Mouse (Mus musculus) MEL (cell line): ENCODE results near the gene Gm49396. TPM values are rescaled to one million over a fixed set of nuclear protein-coding genes. Genes with fewer than 3 reads are reported as not detected.
A peak's percentile ranks its signal among the peaks of the same experiment; 100 is the strongest.

Experiments
- DNase-seq: peaks from one replicate; pipeline ENCODE4 v3.0.0; 2011; ENCODE audit warnings: low read depth, low spot score
- H3K27ac ChIP-seq: 2 replicates; pipeline ENCODE4 v1.5.1; 2012; ENCODE audit warnings: low read depth, mild to moderate bottlenecking, control low read depth, low read length, moderate library complexity; ENCODE audit not compliant: control insufficient read depth
- H3K27me3 ChIP-seq, 2 experiments: fragments of 150-350 bp in 1 of 2; sonication (generic) in 1 of 2; 2 replicates each; pipeline ENCODE4 v1.6.1; 2012; ENCODE audit warnings: low read length in 2 of 2, mild to moderate bottlenecking in 2 of 2, improper control_type of control experiment in 1 of 2, moderate library complexity in 1 of 2; ENCODE audit not compliant: insufficient read depth in 2 of 2, control insufficient read depth in 1 of 2
- H3K36me3 ChIP-seq, 2 experiments: 2 replicates each; pipeline ENCODE4 v1.6.1; 2012 to 2014; ENCODE audit warnings: low read length in 2 of 2, improper control_type of control experiment in 1 of 2, inconsistent platforms in 1 of 2, mild to moderate bottlenecking in 1 of 2; ENCODE audit not compliant: insufficient read depth in 2 of 2, control insufficient read depth in 1 of 2
- H3K4me1 ChIP-seq, 2 experiments: fragments of 150-350 bp in 1 of 2; sonication (generic) in 1 of 2; 2 replicates each; pipeline ENCODE4 v1.6.1; 2012; ENCODE audit warnings: low read length in 2 of 2, improper control_type of control experiment in 1 of 2, mild to moderate bottlenecking in 1 of 2; ENCODE audit not compliant: insufficient read depth in 2 of 2, control insufficient read depth in 1 of 2
- H3K4me3 ChIP-seq, 2 experiments: fragments of 150-350 bp in 1 of 2; sonication (generic) in 1 of 2; 2 replicates each; pipeline ENCODE4 v1.5.1; 2012; ENCODE audit warnings: low read depth in 2 of 2, low read length in 2 of 2, mild to moderate bottlenecking in 2 of 2, moderate library complexity in 2 of 2, control low read depth in 1 of 2, improper control_type of control experiment in 1 of 2; ENCODE audit not compliant: control insufficient read depth in 1 of 2, insufficient read depth in 1 of 2
- H3K79me2 ChIP-seq: 2 replicates; pipeline ENCODE4 v1.6.1; 2012; ENCODE audit warnings: mild to moderate bottlenecking, low read length, moderate library complexity; ENCODE audit not compliant: control insufficient read depth, poor library complexity, insufficient read depth
- H3K9ac ChIP-seq: 2 replicates; pipeline ENCODE4 v1.6.1; 2012; ENCODE audit warnings: low read depth, mild to moderate bottlenecking, control low read depth, low read length, moderate library complexity; ENCODE audit not compliant: control insufficient read depth, poor library complexity, severe bottlenecking
- H3K9me3 ChIP-seq: fragments of 150-350 bp; sonication (generic); replicated peaks from 2 replicates; pipeline ENCODE4 v1.6.1; 2012; ENCODE audit warnings: mild to moderate bottlenecking, low read length, improper control_type of control experiment, moderate library complexity; ENCODE audit not compliant: insufficient read depth
- CHD1 ChIP-seq: IDR thresholded peaks from 2 replicates; pipeline ENCODE4 v1.6.1; 2012; ENCODE audit warnings: low read depth, mild to moderate bottlenecking, inconsistent platforms, low read length, improper control_type of control experiment
- CHD2 ChIP-seq: IDR thresholded peaks from 2 replicates; pipeline ENCODE4 v1.6.1; 2011; ENCODE audit warnings: low read length, improper control_type of control experiment
- ELF1 ChIP-seq: IDR thresholded peaks from 2 replicates; pipeline ENCODE4 v1.6.1; 2014; ENCODE audit warnings: low read depth, mild to moderate bottlenecking, inconsistent platforms, low read length, improper control_type of control experiment, moderate library complexity
- ETS1 ChIP-seq: IDR thresholded peaks from 2 replicates; pipeline ENCODE4 v1.6.1; 2012; ENCODE audit warnings: low read depth, mild to moderate bottlenecking, inconsistent platforms, low read length, improper control_type of control experiment, moderate library complexity
- GATA1 ChIP-seq: IDR thresholded peaks from 2 replicates; pipeline ENCODE4 v1.6.1; 2011; ENCODE audit warnings: low read depth, low read length, improper control_type of control experiment
- HCFC1 ChIP-seq: IDR thresholded peaks from 2 replicates; pipeline ENCODE4 v1.6.1; 2012; ENCODE audit warnings: low read depth, mild to moderate bottlenecking, inconsistent platforms, low read length, improper control_type of control experiment, moderate library complexity
- JUND ChIP-seq: IDR thresholded peaks from 2 replicates; pipeline ENCODE4 v1.6.1; 2011; ENCODE audit warnings: low read depth, mild to moderate bottlenecking, improper control_type of control experiment, low read length
- KAT2A ChIP-seq: conservative IDR thresholded peaks from 2 replicates; pipeline ENCODE4 v1.6.1; 2012; ENCODE audit warnings: low read depth, low read length, improper control_type of control experiment, inconsistent platforms
- MAFK ChIP-seq: IDR thresholded peaks from 2 replicates; pipeline ENCODE4 v1.6.1; 2011; ENCODE audit warnings: low read depth, mild to moderate bottlenecking, low read length, improper control_type of control experiment, borderline replicate concordance
- MAX ChIP-seq: IDR thresholded peaks from 2 replicates; pipeline ENCODE4 v1.6.1; 2011; ENCODE audit warnings: low read length, improper control_type of control experiment
- MXI1 ChIP-seq: IDR thresholded peaks from 2 replicates; pipeline ENCODE4 v1.6.1; 2011; ENCODE audit warnings: mild to moderate bottlenecking, low read depth, low read length, improper control_type of control experiment
- MYB ChIP-seq: IDR thresholded peaks from 2 replicates; pipeline ENCODE4 v1.6.1; 2011; ENCODE audit warnings: mild to moderate bottlenecking, low read depth, low read length, improper control_type of control experiment
- MYC ChIP-seq: IDR thresholded peaks from 2 replicates; pipeline ENCODE4 v1.6.1; 2011; ENCODE audit warnings: low read depth, mild to moderate bottlenecking, low read length, improper control_type of control experiment, moderate library complexity
- NELFE ChIP-seq: IDR thresholded peaks from 2 replicates; pipeline ENCODE4 v1.6.1; 2011; ENCODE audit warnings: low read depth, low read length, improper control_type of control experiment
- NRF1 ChIP-seq: IDR thresholded peaks from 2 replicates; pipeline ENCODE4 v1.6.1; 2014; ENCODE audit warnings: low read depth, mild to moderate bottlenecking, inconsistent platforms, low read length, improper control_type of control experiment, moderate library complexity; ENCODE audit not compliant: poor library complexity, insufficient read depth, severe bottlenecking
- POLR2A ChIP-seq, 2 experiments: IDR thresholded peaks; 2 replicates each; pipeline ENCODE4 v1.6.1; 2011 to 2012; ENCODE audit warnings: low read length in 2 of 2, mild to moderate bottlenecking in 2 of 2, control low read depth in 1 of 2, improper control_type of control experiment in 1 of 2, low read depth in 1 of 2, moderate library complexity in 1 of 2; ENCODE audit not compliant: control insufficient read depth in 1 of 2, insufficient read depth in 1 of 2, poor library complexity in 1 of 2
- POLR2AphosphoS5 ChIP-seq: IDR thresholded peaks from 2 replicates; pipeline ENCODE4 v1.6.1; 2012; ENCODE audit warnings: low read depth, borderline replicate concordance, mild to moderate bottlenecking, inconsistent platforms, low read length, moderate library complexity, mixed read lengths
- SIN3A ChIP-seq: IDR thresholded peaks from 2 replicates; pipeline ENCODE4 v1.6.1; 2012; ENCODE audit warnings: low read length, improper control_type of control experiment, inconsistent platforms
- SMC3 ChIP-seq: IDR thresholded peaks from 2 replicates; pipeline ENCODE4 v1.6.1; 2011; ENCODE audit warnings: low read depth, low read length, improper control_type of control experiment
- TBP ChIP-seq: IDR thresholded peaks from 2 replicates; pipeline ENCODE4 v1.8.0; 2011; ENCODE audit warnings: low read depth, low read length, improper control_type of control experiment
- TCF12 ChIP-seq: IDR thresholded peaks from 2 replicates; pipeline ENCODE4 v1.6.1; 2014; ENCODE audit warnings: low read depth, mild to moderate bottlenecking, inconsistent platforms, low read length, improper control_type of control experiment, moderate library complexity
- USF1 ChIP-seq: IDR thresholded peaks from 2 replicates; pipeline ENCODE4 v1.6.1; 2014; ENCODE audit warnings: low read depth, mild to moderate bottlenecking, inconsistent platforms, low read length, improper control_type of control experiment, moderate library complexity
- USF2 ChIP-seq, 2 experiments: IDR thresholded peaks; 2 replicates each; pipeline ENCODE4 v1.6.1; 2011 to 2012; ENCODE audit warnings: improper control_type of control experiment in 2 of 2, low read length in 2 of 2, borderline replicate concordance in 1 of 2, inconsistent platforms in 1 of 2, low read depth in 1 of 2, mild to moderate bottlenecking in 1 of 2; ENCODE audit not compliant: insufficient read depth in 1 of 2
- ZC3H11A ChIP-seq: IDR thresholded peaks from 2 replicates; pipeline ENCODE4 v1.6.1; 2012; ENCODE audit warnings: low read depth, mild to moderate bottlenecking, inconsistent platforms, low read length, improper control_type of control experiment
- ZKSCAN1 ChIP-seq: IDR thresholded peaks from 2 replicates; pipeline ENCODE4 v1.6.1; 2012; ENCODE audit warnings: low read depth, mild to moderate bottlenecking, inconsistent platforms, low read length, improper control_type of control experiment, moderate library complexity
- ZMIZ1 ChIP-seq: IDR thresholded peaks from 2 replicates; pipeline ENCODE4 v1.6.1; 2012; ENCODE audit warnings: low read depth, mild to moderate bottlenecking, inconsistent platforms, low read length, improper control_type of control experiment, moderate library complexity
- polyA plus RNA-seq, 2 experiments: library from polyadenylated mRNA; stranded (reverse) in 1 of 2; unstranded in 1 of 2; fragments of >175 nt in 1 of 2; fragments of >200 nt in 1 of 2; gene quantifications; 2 replicates each; pipeline versions ENCODE4 v1.2.1 to v1.2.4; 2012; ENCODE audit warnings: low replicate concordance in 2 of 2, low read depth in 1 of 2; ENCODE audit not compliant: insufficient read length in 2 of 2, insufficient read depth in 1 of 2, missing spikeins in 1 of 2
- total RNA-seq: library from RNA; depleted of rRNA; stranded (reverse); fragments of 300-350 nt; gene quantifications from 2 replicates; pipeline ENCODE4 v1.2.3, GENCODE M21; 2012

Gene Gm49396
- total and polyA plus RNA-seq, 3 experiments: 1.9 to 4.2 TPM; not detected in 1

GRCm38 (mm10) chr7:30592772-30593423 lies 29.8 kb downstream of the Gm49396 start:
- peak; percentile 63; the same call in 1 of the 2 replicates for TF ChIP-seq CHD1
- TF ChIP-seq POLR2A (IDR thresholded peaks at IDR 0.05; ENCODE audit: control insufficient read depth in 1 of 2, insufficient read depth in 1 of 2, low read depth in 1 of 2, low read length in 2 of 2, poor library complexity in 1 of 2): peak in 1 of 2 experiments; percentile 73; a peak in 2 of 4 replicates
- no peak for TF ChIP-seq TCF12
- no peak for TF ChIP-seq USF2 (IDR thresholded peaks at IDR 0.05; ENCODE audit: borderline replicate concordance in 1 of 2, insufficient read depth in 1 of 2, low read depth in 1 of 2, low read length in 2 of 2)
- no peak for TF ChIP-seq CHD2
- 0 out of 2 replicates have a peak, but pooled peaks have one; percentile 17 for TF ChIP-seq ELF1
- TF ChIP-seq USF1: no peak
- peak; percentile 49 for TF ChIP-seq NELFE
- peak; percentile 74 for TF ChIP-seq MYC
- TF ChIP-seq HCFC1: peak; percentile 41; the same call in 1 of the 2 replicates
- no peak for TF ChIP-seq NRF1
- TF ChIP-seq ZMIZ1: peak; percentile 55; the same call in 1 of the 2 replicates
- no peak for TF ChIP-seq KAT2A
- TF ChIP-seq TBP: peak; percentile 73
- no peak for TF ChIP-seq SMC3
- TF ChIP-seq, all 39 proteins: peak for 8
- Histone ChIP-seq H3K4me1 (peaks cover 10 to 38% of the 10 kb centered on the region in 2 experiments; a peak in 3 of 4 replicates), H3K36me3 (peaks cover 0 to 11% of the 10 kb centered on the region in 2 experiments; a peak in 2 of 4 replicates), H3K27ac (peak overlapping the region; percentile 84), H3K9me3 (no peaks in the 10 kb centered on the region), H3K4me3 (peak overlapping the region; percentile 28 to 40), H3K9ac (peak overlapping the region; percentile 56), H3K27me3 (no peaks in the 10 kb centered on the region), H3K79me2 (peaks cover 16% of the 10 kb centered on the region)
- peak; percentile 90 for DNase-seq

- H3K4me3 ChIP-seq: peak overlapping the region; percentile 46 to 54
- TF ChIP-seq MYB (no peak), ZC3H11A (no peak), ZKSCAN1 (no peak), MAFK (no peak), CHD1 (no peak), MAX (0 out of 2 replicates have a peak, but pooled peaks have one; percentile 10), POLR2AphosphoS5 (no peak), ETS1 (peak; percentile 65), MXI1 (0 out of 2 replicates have a peak, but pooled peaks have one; percentile 23), USF1 (no peak), JUND (peak; percentile 49; the same call in 1 of the 2 replicates), TCF12 (no peak), NELFE (peak; percentile 43; the same call in 1 of the 2 replicates), POLR2A (IDR thresholded peaks at IDR 0.05; ENCODE audit: control insufficient read depth in 1 of 2, insufficient read depth in 1 of 2, low read depth in 1 of 2, low read length in 2 of 2, poor library complexity in 1 of 2) (0 out of 4 replicates have a peak, but pooled peaks of 1 of the 2 experiments have one; percentile 20), KAT2A (no peak), SIN3A (peak; percentile 51), GATA1 (peak; percentile 17; the same call in 1 of the 2 replicates)
Measured at GRCm38 (mm10) chr7:30593579-30594509, 30.7 kb downstream of the Gm49396 start.

More at GRCm38 (mm10) chr7:30593579-30594509, 30.7 kb downstream of the Gm49396 start:
- H3K27me3 ChIP-seq: no peaks in the 10 kb centered on the region
- H3K36me3 ChIP-seq: peaks cover 0 to 11% of the 10 kb centered on the region in 2 experiments; a peak in 2 of 4 replicates
- H3K9me3 ChIP-seq: no peaks in the 10 kb centered on the region
- peak; percentile 67 for DNase-seq
- H3K79me2 ChIP-seq: peaks cover 10% of the 10 kb centered on the region
- peak overlapping the region; percentile 84 for H3K27ac ChIP-seq
- peak overlapping the region; percentile 56 for H3K9ac ChIP-seq
- H3K4me1 ChIP-seq: peaks cover 10 to 38% of the 10 kb centered on the region in 2 experiments; a peak in 3 of 4 replicates
